Mouse (Mus musculus) left cerebral cortex, adult 11 months (tissue): ENCODE measurements at regions not wholly inside any gene's neighbourhood (a gene's known extent, or its start where the extent isn't known, plus 50 kb on each side); places are given as distances from the start of the nearest gene placed in this dataset.
"Not testable (repeated sequence)": the region's sequence is repeated elsewhere in the genome, so short reads cannot be mapped to it uniquely, and the experiment has no call there.

ENCODE experiments used
- DNase-seq: peaks from one replicate; pipeline ENCODE4 v3.0.0; 2022; ENCODE audit warnings: low spot score

- no peak for DNase-seq
Observed at GRCm38 (mm10) chr14:114001377-114001776, 687.0 kb downstream of the Tpm3-rs7 start.

- DNase-seq: peak; percentile 22
Observed at GRCm38 (mm10) chr14:114002420-114002819, 688.0 kb downstream of the Tpm3-rs7 start.

GRCm38 (mm10) chr14:114037063-114037462 lies 722.7 kb downstream of the Tpm3-rs7 start:
- DNase-seq: no peak

DNA sequence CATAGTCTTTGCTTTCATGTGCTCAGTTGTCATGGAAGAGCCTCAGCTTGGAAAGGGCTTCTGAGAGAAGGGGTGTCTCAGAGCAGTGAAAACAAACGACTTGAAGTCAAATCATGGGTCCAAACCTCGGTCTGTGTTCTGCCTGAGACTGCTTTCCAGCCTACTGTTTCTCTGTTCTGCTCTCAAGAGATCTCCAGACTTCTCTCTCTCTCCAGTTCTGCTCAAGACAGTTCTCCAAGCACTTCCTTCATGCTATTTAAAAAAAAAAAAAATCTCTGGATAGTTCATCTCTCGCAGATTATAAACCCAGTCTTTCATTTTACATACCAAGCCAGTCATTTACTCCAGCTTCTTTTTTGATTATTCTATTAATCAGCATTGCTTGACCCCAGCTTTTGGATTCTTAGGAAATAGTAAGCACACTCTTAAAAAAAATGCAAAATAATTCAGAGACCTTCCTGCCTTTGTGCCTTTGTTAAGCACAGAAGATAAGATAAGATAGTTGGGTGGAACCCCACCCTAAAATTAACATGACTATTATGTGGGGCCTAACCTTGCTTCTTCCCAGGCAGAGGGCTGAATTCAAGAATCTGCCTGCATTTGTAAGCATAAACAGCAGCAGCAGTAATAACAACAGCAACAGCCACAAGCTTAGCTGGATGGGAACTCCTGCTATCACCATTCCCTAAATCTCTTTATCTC lies 724.4 kb downstream of the Tpm3-rs7 start:
- DNase-seq: no peak

- DNase-seq: no peak
Observed at GRCm38 (mm10) chr14:114053558-114054235, 739.3 kb downstream of the Tpm3-rs7 start.

GRCm38 (mm10) chr14:114061347-114061746 lies 746.9 kb downstream of the Tpm3-rs7 start:
- no peak for DNase-seq

- DNase-seq: no peak
Observed at GRCm38 (mm10) chr14:114062582-114062981, 748.2 kb downstream of the Tpm3-rs7 start.

DNA sequence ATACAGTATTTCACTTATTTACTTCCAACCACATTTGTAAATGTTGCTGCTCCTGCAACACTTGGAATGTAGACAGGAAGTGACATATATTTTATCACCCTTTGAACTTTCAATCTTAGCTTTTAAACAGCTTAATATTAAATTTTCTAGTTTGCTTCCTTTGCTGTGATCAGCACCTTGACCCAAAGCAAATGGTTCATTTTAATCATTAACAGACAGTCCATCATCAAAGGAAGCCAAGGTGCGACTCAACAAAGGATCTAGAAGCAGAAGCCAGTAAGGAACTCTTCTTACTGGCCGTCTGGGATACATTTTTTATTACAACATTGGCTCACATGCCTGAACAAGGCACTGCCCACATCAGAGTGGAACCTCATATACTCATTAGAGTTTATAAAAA lies 758.8 kb downstream of the Tpm3-rs7 start:
- DNase-seq: no peak

DNA sequence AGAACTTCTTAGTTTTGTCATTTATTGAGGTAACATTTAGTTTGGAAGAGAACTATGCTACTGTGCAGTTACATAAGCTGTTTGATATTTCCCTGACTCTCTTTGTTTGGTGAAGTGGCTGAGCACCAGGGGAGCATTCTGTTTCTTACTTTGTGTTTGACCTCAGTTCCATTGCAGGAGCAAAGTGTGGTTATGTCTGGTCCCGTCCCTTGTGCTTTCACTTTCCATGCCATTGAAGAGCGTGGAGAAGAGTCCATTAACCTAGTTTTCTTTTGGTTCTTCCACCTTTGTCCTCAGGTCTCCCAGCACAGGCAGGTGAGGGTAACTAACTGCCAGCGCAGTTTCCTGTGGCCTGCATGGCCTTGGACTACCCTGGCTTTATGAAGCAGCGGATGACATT lies 759.6 kb downstream of the Tpm3-rs7 start:
- no peak for DNase-seq

DNA sequence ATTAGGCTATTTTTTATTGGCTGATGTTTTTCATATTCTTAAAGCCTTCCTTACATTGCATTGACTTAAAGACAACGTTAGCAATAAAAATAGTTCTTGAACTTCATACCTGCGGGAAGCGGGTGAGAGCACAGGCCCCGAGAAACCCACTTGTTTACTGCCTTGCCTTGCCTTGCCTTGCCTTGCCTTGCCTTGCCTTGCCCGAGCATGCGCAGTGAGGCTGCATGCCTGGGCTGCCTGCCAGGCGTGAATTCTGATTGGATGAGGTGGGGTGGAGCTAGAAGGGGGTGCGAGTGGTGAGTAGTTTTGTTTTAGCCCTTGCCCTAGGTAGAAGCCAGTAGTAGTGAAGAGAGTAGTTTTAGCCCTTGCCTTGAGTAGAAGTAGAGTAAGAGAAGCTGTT lies 792.4 kb downstream of the Tpm3-rs7 start:
- DNase-seq: no peak

DNA sequence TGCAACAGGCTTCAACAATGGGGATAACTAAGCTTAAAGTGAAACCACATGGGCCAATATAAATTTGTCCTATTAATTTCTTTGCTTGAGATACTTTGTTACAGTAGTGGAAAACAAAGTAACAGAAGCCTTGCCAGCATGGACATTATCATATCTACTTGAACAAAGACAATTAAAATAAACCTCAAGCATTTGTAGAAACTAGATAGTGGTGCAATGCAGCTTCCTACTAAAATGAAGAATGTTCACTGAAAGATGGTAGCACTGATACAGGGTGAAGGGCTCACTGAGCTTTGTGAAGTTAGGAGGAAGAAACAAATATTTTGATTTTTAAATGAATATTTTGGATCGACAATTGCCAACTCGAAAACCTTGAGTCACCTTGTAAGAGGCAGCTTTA lies 814.1 kb downstream of the Tpm3-rs7 start:
- DNase-seq: no peak

GRCm38 (mm10) chr14:114166005-114166404 lies 851.6 kb downstream of the Tpm3-rs7 start:
- DNase-seq: no peak

- DNase-seq: no peak
Observed at GRCm38 (mm10) chr14:114215609-114216008, 876.4 kb upstream of the Gpc5 start.

- no peak for DNase-seq
Observed at GRCm38 (mm10) chr14:114220868-114221267, 871.1 kb upstream of the Gpc5 start.

GRCm38 (mm10) chr14:114230711-114231110 lies 861.3 kb upstream of the Gpc5 start:
- no peak for DNase-seq

DNA sequence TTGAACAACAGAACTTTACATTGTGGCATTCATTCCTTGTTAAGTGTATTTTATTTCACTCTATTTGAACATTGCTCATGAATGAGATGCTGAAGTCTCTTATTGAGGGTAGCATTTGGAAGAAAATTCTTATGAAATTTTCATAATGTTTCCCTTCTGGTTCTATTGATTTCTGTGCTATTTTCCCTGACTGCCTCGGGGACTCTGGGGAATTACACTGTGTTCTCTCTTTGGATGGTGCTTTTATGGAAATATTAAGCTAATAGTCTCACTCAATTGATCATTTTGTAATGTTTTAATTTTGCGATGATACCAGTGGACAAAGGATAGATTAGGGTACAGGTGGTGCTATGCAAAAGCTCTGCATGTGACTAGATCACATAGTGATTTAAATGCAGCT lies 837.0 kb upstream of the Gpc5 start:
- DNase-seq: no peak

DNA sequence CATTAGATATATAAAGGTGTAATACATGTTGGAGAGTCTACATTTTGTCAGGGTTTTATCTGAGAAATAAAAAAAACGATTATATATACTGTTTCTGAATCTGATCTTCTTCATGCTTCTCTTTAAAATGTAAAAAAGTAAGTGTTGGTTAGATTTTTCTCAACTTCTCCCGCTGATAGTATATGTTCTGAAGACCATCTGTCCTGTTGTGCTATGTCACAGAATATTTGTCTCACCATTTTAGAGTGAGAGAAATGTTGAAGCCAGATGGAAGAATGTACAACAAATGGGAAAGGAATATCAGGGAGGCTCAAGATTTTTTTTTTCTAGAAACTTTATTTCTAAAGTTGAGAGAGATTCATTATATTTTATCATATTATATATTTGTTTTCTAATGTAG lies 830.4 kb upstream of the Gpc5 start:
- DNase-seq: peak; percentile 2

DNA sequence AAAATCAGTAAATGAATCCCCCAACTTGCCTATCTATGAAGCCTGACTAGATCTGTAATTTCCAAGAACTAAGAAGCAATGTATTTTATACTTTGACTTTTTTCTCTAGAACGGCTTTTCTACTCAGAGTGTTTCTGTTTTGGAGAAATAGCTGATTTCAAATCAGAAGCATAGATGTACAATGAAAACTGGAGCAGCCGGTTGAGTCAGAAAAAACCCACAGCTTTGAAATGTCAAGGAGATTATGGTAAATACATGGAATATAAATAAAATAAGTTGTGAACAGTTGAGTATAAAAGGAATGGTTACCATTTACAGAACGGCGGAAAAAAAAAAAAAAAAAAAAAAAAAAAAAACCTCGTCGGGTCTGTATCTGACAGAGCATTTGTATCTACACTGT lies 791.4 kb upstream of the Gpc5 start:
- no peak for DNase-seq

GRCm38 (mm10) chr14:114307479-114307878 lies 784.5 kb upstream of the Gpc5 start:
- no peak for DNase-seq

- no peak for DNase-seq
Observed at GRCm38 (mm10) chr14:114332662-114333061, 759.4 kb upstream of the Gpc5 start.

GRCm38 (mm10) chr14:114349345-114349744 lies 742.7 kb upstream of the Gpc5 start:
- DNase-seq: no peak

DNA sequence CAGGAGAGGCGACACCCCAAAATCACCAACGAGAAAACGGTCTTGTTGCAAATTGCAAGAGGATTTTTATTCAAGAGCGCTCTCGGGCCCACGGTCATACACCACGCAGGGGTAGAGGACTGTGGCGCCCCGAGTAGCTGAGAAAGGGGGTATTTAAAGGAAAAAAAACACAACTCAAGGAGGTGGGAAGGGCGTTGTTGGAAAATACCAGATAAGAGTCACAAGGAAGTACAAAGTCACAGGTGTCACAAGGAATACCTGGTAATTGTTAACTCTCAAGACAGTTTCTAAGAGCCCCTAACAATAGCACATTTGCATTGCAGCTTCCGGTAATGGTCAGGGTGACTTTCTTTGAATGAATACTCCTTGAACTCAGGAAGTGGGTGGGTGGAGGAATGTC lies 742.2 kb upstream of the Gpc5 start:
- not testable (repeated sequence) for DNase-seq

DNA sequence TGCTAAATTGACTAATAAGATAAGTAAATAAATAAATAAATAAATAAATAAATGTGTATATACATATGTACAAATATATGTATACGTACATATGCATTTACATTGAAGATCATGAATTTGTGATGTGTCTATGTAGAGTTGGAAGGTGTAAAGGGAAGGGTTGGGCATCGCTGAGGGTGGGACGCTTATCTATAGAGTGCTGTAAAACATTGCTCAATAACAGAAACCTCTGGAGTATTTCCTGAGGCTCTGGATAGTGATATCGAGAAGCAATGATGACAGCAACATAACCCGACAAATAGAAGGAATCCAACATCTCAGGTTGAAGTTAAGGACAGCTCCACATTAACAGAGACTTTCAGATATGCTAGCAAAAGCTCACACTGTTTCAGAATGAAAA lies 739.7 kb upstream of the Gpc5 start:
- DNase-seq: no peak

GRCm38 (mm10) chr14:114374847-114375246 lies 717.2 kb upstream of the Gpc5 start:
- no peak for DNase-seq
